Mouse (Mus musculus) forebrain, embryonic 13.5 days (tissue): Measurements from ENCODE around the gene Rnf150. TPM values are rescaled to one million over a fixed set of nuclear protein-coding genes. Genes with fewer than 3 reads are reported as not detected.
"Not testable (repeated sequence)": the region's sequence is repeated elsewhere in the genome, so short reads cannot be mapped to it uniquely, and the experiment has no call there.

Experiments used
- ATAC-seq: fragments of 200-750 bp; cut with Nextera tagmentation; 2 replicates; pipeline ENCODE4 v1.8.0; 2017
- H3K27ac ChIP-seq: fragments of 300-500 bp; sonication (generic); 2 replicates; pipeline ENCODE4 v1.5.1; 2015; ENCODE audit warnings: inconsistent platforms, mild to moderate bottlenecking, moderate library complexity
- H3K27me3 ChIP-seq: fragments of 300-500 bp; sonication (generic); 2 replicates; pipeline ENCODE4 v1.6.1; 2015; ENCODE audit warnings: mild to moderate bottlenecking, inconsistent platforms
- H3K36me3 ChIP-seq: fragments of 300-500 bp; sonication (generic); 2 replicates; pipeline ENCODE4 v1.6.1; 2015; ENCODE audit warnings: mild to moderate bottlenecking, inconsistent platforms; ENCODE audit not compliant: poor library complexity, severe bottlenecking
- H3K4me1 ChIP-seq: fragments of 300-500 bp; sonication (generic); 2 replicates; pipeline ENCODE4 v1.6.1; 2015; ENCODE audit warnings: inconsistent platforms
- H3K4me2 ChIP-seq: fragments of 300-500 bp; sonication (generic); 2 replicates; pipeline ENCODE4 v1.6.1; 2015; ENCODE audit warnings: inconsistent platforms, mild to moderate bottlenecking, moderate library complexity
- H3K4me3 ChIP-seq: fragments of 300-500 bp; sonication (generic); 2 replicates; pipeline ENCODE4 v1.5.1; 2015; ENCODE audit warnings: mild to moderate bottlenecking, inconsistent platforms
- H3K9ac ChIP-seq: fragments of 300-500 bp; sonication (generic); 2 replicates; pipeline ENCODE4 v1.6.1; 2015; ENCODE audit warnings: mild to moderate bottlenecking, inconsistent platforms
- H3K9me3 ChIP-seq: fragments of 300-500 bp; sonication (generic); replicated peaks from 2 replicates; pipeline ENCODE4 v1.6.1; 2016; ENCODE audit warnings: inconsistent platforms
- WGBS: fragments of 180-500 bp; shearing (Covaris S2); methylation state at CpG from one replicate; pipeline ENCODE4 v1.1.7; 2015; 5-methylcytosine and 5-hydroxymethylcytosine counted together
- polyA plus RNA-seq: library from polyadenylated mRNA; unstranded; fragments of >200 nt; fragmentation: Nextera tagmentation; extraction: Ambion mirVana; gene quantifications from 2 replicates; pipeline ENCODE4 v1.2.1, GENCODE M21; 2015

The Rnf150 gene
- polyA plus RNA-seq, 1 experiment from 2014 or later = 1.5 TPM

GRCm38 (mm10) chr8:83066076-83066475, 202.9 kb downstream of the Rnf150 start:
- Histone ChIP-seq H3K4me3 (no peak overlapping the region), H3K4me1 (no peaks in the 10 kb centered on the region), H3K9me3 (no peaks in the 10 kb centered on the region), H3K27ac (no peak overlapping the region), H3K4me2 (no peak overlapping the region), H3K36me3 (no peaks in the 10 kb centered on the region), H3K27me3 (no peaks in the 10 kb centered on the region), H3K9ac (no peak overlapping the region)
- WGBS = 93% methylated on average over 6 of the region's 6 CpGs
- ATAC-seq = no peak

GRCm38 (mm10) chr8:83066846-83067245, 203.7 kb downstream of the Rnf150 start:
- Histone ChIP-seq H3K27ac (no peak overlapping the region), H3K9me3 (no peaks in the 10 kb centered on the region), H3K4me1 (no peaks in the 10 kb centered on the region), H3K27me3 (no peaks in the 10 kb centered on the region), H3K9ac (no peak overlapping the region), H3K36me3 (no peaks in the 10 kb centered on the region), H3K4me2 (no peak overlapping the region), H3K4me3 (no peak overlapping the region)
- ATAC-seq = no peak
- 86% methylated on average over 3 of the region's 3 CpGs for WGBS

- H3K4me1 ChIP-seq = no peaks in the 10 kb centered on the region
- H3K4me2 ChIP-seq = no peak overlapping the region
- H3K27ac ChIP-seq = no peak overlapping the region
- WGBS = 64% methylated on average over 7 of the region's 7 CpGs
- ATAC-seq = no peak
- no peaks in the 10 kb centered on the region for H3K36me3 ChIP-seq
- H3K27me3 ChIP-seq = no peaks in the 10 kb centered on the region
- no peak overlapping the region for H3K9ac ChIP-seq
- H3K4me3 ChIP-seq = no peak overlapping the region
- H3K9me3 ChIP-seq = no peaks in the 10 kb centered on the region
Measured at GRCm38 (mm10) chr8:83067906-83068305, 204.8 kb downstream of the Rnf150 start.

- Histone ChIP-seq H3K9me3 (no peaks in the 10 kb centered on the region), H3K27ac (no peak overlapping the region), H3K4me1 (no peaks in the 10 kb centered on the region), H3K4me2 (no peak overlapping the region), H3K9ac (no peak overlapping the region), H3K4me3 (no peak overlapping the region), H3K27me3 (no peaks in the 10 kb centered on the region), H3K36me3 (no peaks in the 10 kb centered on the region)
- no peak for ATAC-seq
- 89% methylated on average over 3 of the region's 3 CpGs for WGBS
Measured at GRCm38 (mm10) chr8:83074248-83074647, 211.1 kb downstream of the Rnf150 start.

GRCm38 (mm10) chr8:83076621-83077020, 213.5 kb downstream of the Rnf150 start:
- no peak overlapping the region for H3K4me2 ChIP-seq
- no peaks in the 10 kb centered on the region for H3K4me1 ChIP-seq
- no peak overlapping the region for H3K4me3 ChIP-seq
- ATAC-seq = no peak
- H3K27ac ChIP-seq = no peak overlapping the region
- 92% methylated on average over 1 of the region's 1 CpGs for WGBS
- no peaks in the 10 kb centered on the region for H3K9me3 ChIP-seq
- H3K9ac ChIP-seq = no peak overlapping the region
- H3K36me3 ChIP-seq = no peaks in the 10 kb centered on the region
- no peaks in the 10 kb centered on the region for H3K27me3 ChIP-seq

GRCm38 (mm10) chr8:83077329-83077728, 214.2 kb downstream of the Rnf150 start:
- H3K4me1 ChIP-seq = no peaks in the 10 kb centered on the region
- 96% methylated on average over 1 of the region's 2 CpGs for WGBS
- no peak overlapping the region for H3K27ac ChIP-seq

GRCm38 (mm10) chr8:83078701-83079533, 215.8 kb downstream of the Rnf150 start:
- H3K36me3 ChIP-seq = no peaks in the 10 kb centered on the region
- no peaks in the 10 kb centered on the region for H3K4me1 ChIP-seq
- no peak for ATAC-seq
- no peaks in the 10 kb centered on the region for H3K27me3 ChIP-seq
- H3K4me2 ChIP-seq = no peak overlapping the region
- H3K4me3 ChIP-seq = no peak overlapping the region
- no peaks in the 10 kb centered on the region for H3K9me3 ChIP-seq
- no peak overlapping the region for H3K27ac ChIP-seq
- WGBS = 86% methylated on average over 12 of the region's 12 CpGs
- no peak overlapping the region for H3K9ac ChIP-seq

More at GRCm38 (mm10) chr8:83077329-83077728, 214.2 kb downstream of the Rnf150 start:
- Histone ChIP-seq H3K27me3 (no peaks in the 10 kb centered on the region), H3K9me3 (no peaks in the 10 kb centered on the region), H3K36me3 (no peaks in the 10 kb centered on the region), H3K4me2 (no peak overlapping the region), H3K9ac (no peak overlapping the region), H3K4me3 (no peak overlapping the region)
- no peak for ATAC-seq

- ATAC-seq = no peak
- no peak overlapping the region for H3K9ac ChIP-seq
- H3K27ac ChIP-seq = no peak overlapping the region
- WGBS = 90% methylated on average over 5 of the region's 5 CpGs
- H3K36me3 ChIP-seq = no peaks in the 10 kb centered on the region
- H3K4me1 ChIP-seq = no peaks in the 10 kb centered on the region
- no peak overlapping the region for H3K4me2 ChIP-seq
- H3K4me3 ChIP-seq = no peak overlapping the region
- H3K27me3 ChIP-seq = no peaks in the 10 kb centered on the region
- no peaks in the 10 kb centered on the region for H3K9me3 ChIP-seq
Measured at GRCm38 (mm10) chr8:83079534-83079844, 216.3 kb downstream of the Rnf150 start.

- Histone ChIP-seq H3K4me2 (no peak overlapping the region), H3K9me3 (no peaks in the 10 kb centered on the region), H3K4me1 (no peaks in the 10 kb centered on the region), H3K4me3 (no peak overlapping the region), H3K9ac (no peak overlapping the region), H3K36me3 (no peaks in the 10 kb centered on the region), H3K27ac (no peak overlapping the region), H3K27me3 (no peaks in the 10 kb centered on the region)
- 73% methylated on average over 4 of the region's 4 CpGs for WGBS
- ATAC-seq = no peak
Measured at GRCm38 (mm10) chr8:83081266-83081665, 218.1 kb downstream of the Rnf150 start.

- H3K9ac ChIP-seq, H3K27ac ChIP-seq, H3K9me3 ChIP-seq, ATAC-seq, H3K4me2 ChIP-seq, H3K4me1 ChIP-seq, H3K4me3 ChIP-seq, H3K27me3 ChIP-seq, H3K36me3 ChIP-seq: not testable (repeated sequence)
- WGBS = 87% methylated on average over 8 of the region's 8 CpGs
Measured at GRCm38 (mm10) chr8:83081806-83082205, 218.7 kb downstream of the Rnf150 start.

GRCm38 (mm10) chr8:83082251-83082650, 219.1 kb downstream of the Rnf150 start:
- H3K27ac ChIP-seq = no peak overlapping the region
- no peaks in the 10 kb centered on the region for H3K27me3 ChIP-seq
- no peak overlapping the region for H3K9ac ChIP-seq
- ATAC-seq = no peak
- no peaks in the 10 kb centered on the region for H3K9me3 ChIP-seq
- no peak overlapping the region for H3K4me2 ChIP-seq
- H3K4me1 ChIP-seq = no peaks in the 10 kb centered on the region
- no peak overlapping the region for H3K4me3 ChIP-seq
- no peaks in the 10 kb centered on the region for H3K36me3 ChIP-seq
- WGBS = 86% methylated on average over 7 of the region's 7 CpGs

- Histone ChIP-seq H3K27me3 (no peaks in the 10 kb centered on the region), H3K4me2 (no peak overlapping the region), H3K36me3 (no peaks in the 10 kb centered on the region), H3K4me1 (no peaks in the 10 kb centered on the region), H3K27ac (no peak overlapping the region), H3K9me3 (no peaks in the 10 kb centered on the region), H3K9ac (no peak overlapping the region), H3K4me3 (no peak overlapping the region)
- WGBS = 71% methylated on average over 6 of the region's 6 CpGs
- no peak for ATAC-seq
Measured at GRCm38 (mm10) chr8:83083452-83083851, 220.3 kb downstream of the Rnf150 start.

- Histone ChIP-seq H3K27me3 (no peaks in the 10 kb centered on the region), H3K4me2 (no peak overlapping the region), H3K9ac (no peak overlapping the region), H3K9me3 (no peaks in the 10 kb centered on the region), H3K27ac (no peak overlapping the region), H3K4me1 (no peaks in the 10 kb centered on the region), H3K36me3 (no peaks in the 10 kb centered on the region), H3K4me3 (no peak overlapping the region)
- ATAC-seq = no peak
- WGBS = 73% methylated on average over 3 of the region's 3 CpGs
Measured at GRCm38 (mm10) chr8:83085581-83085980, 222.4 kb downstream of the Rnf150 start.
